Mouse (Mus musculus) right cerebral cortex, postnatal 25 days (tissue): ENCODE measurements around the gene Mfsd2b.

Source experiments
- DNase-seq: peaks from one replicate; pipeline ENCODE4 v3.0.0; 2022

The Mfsd2b gene

GRCm38 (mm10) chr12:4872983-4873477 is 1.1 kb downstream of the Mfsd2b start:
- no peak for DNase-seq

- DNase-seq: no peak
These were observed 1.9 kb downstream of the Mfsd2b start for GRCm38 (mm10) chr12:4872273-4872672.

GRCm38 (mm10) chr12:4871260-4871659 is 2.9 kb downstream of the Mfsd2b start:
- no peak for DNase-seq

GRCm38 (mm10) chr12:4868924-4869323 is 5.2 kb downstream of the Mfsd2b start:
- DNase-seq: no peak

GRCm38 (mm10) chr12:4864338-4864690 is 9.8 kb downstream of the Mfsd2b start:
- peak; percentile 43 for DNase-seq

GRCm38 (mm10) chr12:4863654-4864337 is 10.4 kb downstream of the Mfsd2b start:
- no peak for DNase-seq

- DNase-seq: no peak
These were observed 11.5 kb downstream of the Mfsd2b start for GRCm38 (mm10) chr12:4862672-4863071.

GRCm38 (mm10) chr12:4859241-4859914 is 14.8 kb downstream of the Mfsd2b start:
- no peak for DNase-seq

GRCm38 (mm10) chr12:4856834-4857233 is 17.3 kb downstream of the Mfsd2b start:
- no peak for DNase-seq

GRCm38 (mm10) chr12:4856160-4856559 is 18.0 kb downstream of the Mfsd2b start:
- no peak for DNase-seq

GRCm38 (mm10) chr12:4843741-4844140 is 30.4 kb downstream of the Mfsd2b start:
- DNase-seq: no peak

GRCm38 (mm10) chr12:4842890-4843597 is 31.1 kb downstream of the Mfsd2b start, which contains the start of gene Wdcp:
Gene Wdcp, plus strand, starts transcription at chr12:4843303.
- peak; percentile 88 for DNase-seq

- no peak for DNase-seq
These were observed 31.7 kb downstream of the Mfsd2b start for GRCm38 (mm10) chr12:4842456-4842855.

- peak; percentile 51 for DNase-seq
These were observed 32.7 kb downstream of the Mfsd2b start, which contains the start of gene Fkbp1b for GRCm38 (mm10) chr12:4841392-4841887. Gene Fkbp1b, minus strand, starts transcription at chr12:4841591.

- no peak for DNase-seq
These were observed 33.4 kb downstream of the Mfsd2b start for GRCm38 (mm10) chr12:4840741-4841140.

GRCm38 (mm10) chr12:4840010-4840409 is 34.1 kb downstream of the Mfsd2b start:
- DNase-seq: no peak

GRCm38 (mm10) chr12:4836959-4837358 is 37.2 kb downstream of the Mfsd2b start:
- DNase-seq: no peak

- no peak for DNase-seq
These were observed 46.9 kb downstream of the Mfsd2b start for GRCm38 (mm10) chr12:4827256-4827655.

- DNase-seq: peak; percentile 96
These were observed 56.6 kb downstream of the Mfsd2b start, which contains the start of gene Sf3b6 for GRCm38 (mm10) chr12:4817361-4818101. Gene Sf3b6, plus strand, starts transcription at chr12:4817544.

GRCm38 (mm10) chr12:4816680-4817360 is 57.3 kb downstream of the Mfsd2b start:
- DNase-seq: no peak

GRCm38 (mm10) chr12:4813636-4814035 is 60.5 kb downstream of the Mfsd2b start:
- no peak for DNase-seq
